Mouse (Mus musculus): Measurements from ENCODE around the gene Rnf40.
A peak's percentile ranks its signal among the peaks of the same experiment; 100 is the strongest.

The Rnf40 gene

DNA sequence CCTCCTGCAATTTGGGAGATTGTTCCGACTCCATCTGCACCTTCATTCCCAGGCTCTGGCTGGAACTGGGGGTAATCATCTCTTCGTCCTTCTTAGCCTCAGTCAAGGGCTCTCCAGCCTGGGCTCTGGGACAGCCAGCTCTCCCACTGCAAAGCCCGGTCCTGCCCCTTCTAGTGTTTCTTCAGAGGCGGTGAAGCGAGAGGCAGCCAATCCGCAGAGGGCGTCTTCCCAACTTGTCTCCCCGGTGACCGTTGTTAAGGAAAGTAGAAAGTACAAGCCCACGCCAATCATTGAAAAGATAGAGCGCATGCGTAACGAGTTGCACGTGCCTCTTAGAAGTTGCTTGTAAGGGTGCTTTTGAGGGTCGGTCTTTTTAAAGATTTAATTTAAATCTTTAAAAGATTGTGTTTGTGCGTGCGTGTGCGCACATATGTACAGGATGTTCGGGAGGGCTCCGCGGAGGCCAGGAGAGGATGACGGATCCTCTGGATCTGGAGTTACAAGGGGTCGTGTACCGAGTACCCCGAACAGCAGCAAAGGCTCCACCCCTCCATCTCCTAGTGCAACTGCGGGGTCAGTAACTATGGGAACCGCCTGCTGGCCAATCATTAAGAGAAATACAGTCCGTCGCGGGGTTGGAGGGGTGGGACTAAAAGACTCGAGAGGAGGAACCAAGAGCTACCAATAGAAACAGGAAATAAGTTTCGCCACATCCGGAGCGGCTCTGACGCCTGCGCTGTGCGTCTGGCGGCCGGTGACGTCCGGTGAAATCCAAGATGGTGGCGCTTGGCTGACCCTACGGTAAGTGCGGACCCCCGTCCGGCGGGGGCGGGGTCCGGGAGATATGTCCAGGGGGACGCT lies at the start of gene Rnf40, which contains the start of gene Ccdc189:
Gene Rnf40 (plus strand): TSS at position 757 of the 861 bp plus-strand sequence.
Gene Ccdc189 (minus strand): TSS at position 585 of the 861 bp plus-strand sequence.
- DNase-seq, result peak; percentile 99

DNA sequence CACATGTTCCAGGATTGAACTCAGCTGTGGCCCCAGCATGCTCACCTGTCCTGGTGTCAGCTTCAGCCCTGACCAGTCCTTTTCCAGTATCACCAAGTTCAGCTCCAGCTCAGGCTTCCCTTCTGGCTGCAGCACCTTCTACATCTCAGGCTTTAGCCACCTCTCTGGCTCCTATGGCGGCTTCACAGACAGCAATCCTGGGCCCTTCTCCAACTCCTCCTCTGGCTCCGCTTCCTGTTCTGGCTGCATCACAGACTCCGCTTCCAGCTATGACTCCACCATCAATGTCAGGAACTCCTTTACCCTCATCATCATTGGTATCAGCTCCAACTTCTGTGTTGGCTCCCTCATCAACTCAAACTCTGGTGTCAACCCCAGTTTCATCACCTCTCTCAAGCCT lies 46.9 kb upstream of the Rnf40 start:
- DNase-seq, result no peak

DNA sequence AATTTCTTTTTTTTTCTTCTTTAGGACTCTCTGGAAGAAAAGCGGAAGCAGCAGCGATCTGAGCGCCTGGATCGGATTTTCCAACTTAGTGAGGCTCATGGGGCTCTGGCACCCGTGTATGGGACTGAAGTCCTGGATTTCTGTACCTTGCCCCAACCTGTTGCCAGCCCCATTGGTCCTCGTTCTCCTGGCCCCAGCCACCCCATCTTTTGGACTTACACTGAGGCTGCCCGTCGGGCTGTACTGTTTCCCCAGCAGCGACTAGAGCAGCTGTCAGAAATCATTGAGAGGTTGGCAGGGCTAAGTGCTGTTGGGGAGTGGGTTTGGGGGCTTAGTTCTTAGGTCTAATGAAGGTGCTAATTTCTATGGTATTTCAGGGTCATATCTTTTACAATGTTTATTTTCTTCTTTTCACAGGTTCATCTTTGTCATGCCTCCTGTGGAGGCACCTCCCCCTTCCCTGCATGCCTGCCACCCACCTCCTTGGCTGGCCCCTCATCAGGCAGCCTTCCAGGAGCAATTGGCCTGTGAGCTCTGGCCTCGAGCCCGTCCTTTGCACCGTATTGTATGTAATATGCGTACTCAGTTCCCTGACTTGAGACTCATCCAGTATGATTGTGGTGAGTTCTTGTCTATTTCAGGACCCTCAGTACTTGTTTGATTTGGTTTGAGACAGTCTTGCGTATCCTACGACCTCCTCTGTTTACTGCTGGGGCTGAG lies 39.3 kb upstream of the Rnf40 start:
- DNase-seq, result no peak

- DNase-seq, result no peak
Measured at GRCm38 (mm10) chr7:127551558-127551957, 37.0 kb upstream of the Rnf40 start.

GRCm38 (mm10) chr7:127560580-127560979 lies 28.0 kb upstream of the Rnf40 start:
- no peak for DNase-seq

- DNase-seq, result no peak
Measured at GRCm38 (mm10) chr7:127561340-127561858, 27.2 kb upstream of the Rnf40 start, which contains the start of gene Tmem265. TSS of gene Tmem265 (plus strand) at chr7:127561390.

DNA sequence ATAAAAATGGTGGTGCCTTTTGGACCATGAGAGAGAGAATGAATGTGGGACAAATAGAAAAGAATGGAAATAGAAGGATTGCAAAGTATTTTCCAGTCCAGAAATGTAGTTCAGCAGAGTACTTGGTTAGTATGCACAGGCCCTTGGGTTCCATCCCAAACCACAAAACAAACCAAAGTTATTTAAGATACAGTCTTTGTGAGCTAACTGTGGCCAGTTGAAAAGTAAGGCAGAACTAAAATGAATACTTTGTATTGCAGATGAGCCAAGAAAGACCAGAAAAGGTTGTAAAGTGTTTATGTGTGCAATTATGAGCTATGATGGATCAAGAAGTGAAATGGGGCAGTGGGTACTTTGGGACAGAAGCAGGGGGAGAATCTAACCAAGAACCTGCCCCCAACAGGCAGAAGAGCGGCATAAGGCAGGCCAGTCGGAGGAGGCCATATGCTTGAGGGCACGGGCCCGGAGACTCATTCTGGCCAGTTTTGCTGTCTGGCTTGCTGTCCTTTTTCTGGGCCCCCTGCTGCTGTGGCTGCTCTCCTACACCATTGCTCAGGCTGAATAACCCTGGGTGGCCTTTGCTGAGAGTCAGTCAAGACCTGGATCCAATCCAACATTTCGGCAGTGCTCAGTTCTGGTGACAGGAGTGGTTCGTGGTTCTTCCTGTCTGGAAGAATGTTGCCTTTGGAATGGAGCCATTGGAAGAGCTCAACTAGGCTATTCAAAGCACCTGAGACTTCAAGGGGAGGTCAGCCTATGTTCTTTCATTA lies 24.0 kb upstream of the Rnf40 start:
- DNase-seq, result peak; percentile 50

DNA sequence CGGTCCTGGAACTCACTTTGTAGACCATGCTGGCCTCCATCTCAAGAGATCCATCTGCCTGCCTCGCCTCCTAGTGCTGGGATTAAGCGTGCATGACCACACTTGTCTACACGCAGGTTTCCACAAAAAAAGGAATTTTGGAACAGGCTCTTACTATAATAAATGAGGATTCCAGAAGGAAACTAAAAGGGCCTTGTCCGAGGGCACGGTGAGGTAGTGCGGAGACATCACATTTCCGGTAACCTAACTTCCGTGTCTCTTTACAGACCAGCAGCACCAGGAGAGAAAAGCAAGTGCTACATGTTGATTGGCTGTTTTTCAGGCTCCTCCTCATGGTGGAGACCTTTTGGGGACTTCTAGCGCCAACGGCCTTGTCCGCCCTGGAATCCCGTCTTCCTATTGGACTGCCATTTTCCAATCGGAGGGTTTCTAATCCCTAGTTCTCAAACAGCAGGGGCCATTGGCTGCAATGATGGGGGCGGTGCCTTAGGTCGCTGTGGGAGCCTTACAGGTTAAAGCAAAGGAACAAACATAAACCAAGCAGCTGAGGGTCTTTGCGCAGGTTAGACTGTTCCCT lies 15.6 kb upstream of the Rnf40 start, which contains the start of gene Phkg2:
Gene Phkg2 (plus strand): TSS at position 446 of the 577 bp plus-strand sequence.
- peak; percentile 99 for DNase-seq

- no peak for DNase-seq
Measured at GRCm38 (mm10) chr7:127573503-127574008, 15.0 kb upstream of the Rnf40 start.

GRCm38 (mm10) chr7:127574115-127574514 lies 14.5 kb upstream of the Rnf40 start:
- DNase-seq, result no peak

- no peak for DNase-seq
Measured at GRCm38 (mm10) chr7:127583260-127583659, 5.3 kb upstream of the Rnf40 start.

DNA sequence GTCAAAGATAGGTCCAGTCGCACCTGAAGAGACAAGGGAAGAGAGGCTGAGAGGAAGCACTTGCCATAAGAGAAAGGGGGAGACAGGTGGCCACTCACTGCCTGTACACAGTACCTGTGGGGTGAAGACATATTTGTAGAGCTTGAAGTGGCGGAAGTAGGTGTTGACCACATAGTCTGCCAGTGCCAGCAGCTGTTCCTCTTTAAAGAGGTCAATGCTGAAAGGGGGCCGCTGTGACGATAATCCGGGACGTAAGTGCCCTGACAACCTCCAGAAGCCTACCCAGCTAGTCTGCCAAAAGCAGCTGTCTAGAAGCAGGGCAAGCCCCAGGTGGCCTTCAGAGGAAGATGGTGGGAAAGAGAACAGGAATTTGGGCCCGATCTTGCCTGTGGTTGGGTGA lies 3.5 kb upstream of the Rnf40 start:
- no peak for DNase-seq

DNA sequence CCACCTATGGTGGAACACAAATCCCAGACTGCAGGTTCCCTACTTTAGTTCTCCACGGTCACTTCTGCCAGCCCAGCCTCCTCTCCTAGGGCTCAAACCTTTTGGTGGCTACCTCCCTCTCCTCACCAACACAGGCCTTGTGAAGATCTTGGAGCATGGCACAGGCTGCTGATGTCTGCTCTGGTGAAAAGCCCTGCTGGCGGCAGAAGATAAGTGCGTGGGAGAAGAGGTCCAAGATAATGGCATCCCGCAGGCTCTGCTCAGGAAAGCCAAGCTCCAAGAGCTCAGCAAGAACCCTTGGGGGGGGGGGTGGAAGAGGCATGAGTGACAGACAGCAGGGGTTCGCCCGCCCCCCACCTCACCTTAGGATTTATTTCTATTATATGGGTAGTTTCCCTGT lies 2.4 kb upstream of the Rnf40 start:
- no peak for DNase-seq

GRCm38 (mm10) chr7:127587196-127587595 lies 1.4 kb upstream of the Rnf40 start:
- no peak for DNase-seq

DNA sequence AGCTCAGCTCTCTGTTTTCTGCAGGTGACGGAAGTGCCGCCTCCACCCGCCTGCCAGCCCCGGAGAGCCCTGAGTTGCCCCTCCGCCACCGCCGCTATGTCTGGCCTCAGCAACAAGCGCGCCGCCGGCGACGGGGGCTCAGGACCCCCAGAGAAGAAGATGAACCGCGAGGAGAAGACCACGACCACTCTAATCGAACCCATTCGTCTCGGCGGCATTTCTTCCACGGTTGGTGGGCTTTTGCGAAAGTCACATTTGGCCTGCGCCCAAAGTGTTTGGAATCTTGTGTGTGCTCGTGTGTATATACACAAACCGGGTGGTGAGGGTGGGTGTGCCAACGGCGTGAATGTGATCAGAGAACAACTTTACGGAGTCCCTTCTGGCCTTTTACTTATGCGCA lies 334 bp downstream of the Rnf40 start:
- no peak for DNase-seq

- no peak for DNase-seq
Measured at GRCm38 (mm10) chr7:127589637-127590036, 1.1 kb downstream of the Rnf40 start.

- DNase-seq, result no peak
Measured at GRCm38 (mm10) chr7:127591108-127591507, 2.5 kb downstream of the Rnf40 start.

DNA sequence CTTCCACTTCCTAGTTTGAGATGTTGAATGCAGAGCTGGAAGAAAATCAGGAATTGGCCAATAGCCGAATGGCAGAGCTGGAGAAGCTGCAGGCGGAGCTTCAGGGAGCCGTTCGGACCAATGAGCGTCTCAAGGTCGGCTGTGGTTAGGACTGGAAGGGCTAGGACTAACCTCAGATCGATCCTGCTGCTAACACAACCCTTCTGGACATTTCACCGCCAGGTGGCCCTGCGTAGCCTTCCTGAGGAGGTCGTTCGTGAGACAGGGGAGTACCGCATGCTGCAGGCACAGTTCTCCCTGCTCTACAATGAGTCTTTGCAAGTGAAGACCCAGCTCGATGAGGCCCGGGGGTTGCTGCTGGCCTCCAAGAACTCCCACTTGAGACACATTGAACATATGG lies 4.0 kb downstream of the Rnf40 start:
- no peak for DNase-seq

GRCm38 (mm10) chr7:127596747-127597146 lies 8.2 kb downstream of the Rnf40 start:
- no peak for DNase-seq

GRCm38 (mm10) chr7:127600612-127601011 lies 12.0 kb downstream of the Rnf40 start:
- no peak for DNase-seq

- DNase-seq, result no peak
Measured at GRCm38 (mm10) chr7:127601735-127602134, 13.2 kb downstream of the Rnf40 start.

- no peak for DNase-seq
Measured at GRCm38 (mm10) chr7:127602903-127603302, 14.3 kb downstream of the Rnf40 start.
